Mouse (Mus musculus) liver, embryonic 14.5 days (tissue): ENCODE results near the gene Ttll6.

Source experiments
- CTCF ChIP-seq: IDR thresholded peaks from 2 replicates; pipeline ENCODE4 v1.5.1; 2016; ENCODE audit warnings: antibody characterized with exemption, low read depth, control low read depth
- EP300 ChIP-seq: IDR thresholded peaks from 2 replicates; pipeline ENCODE4 v1.6.1; 2016; ENCODE audit warnings: antibody characterized with exemption, low read depth

GRCm38 (mm10) chr11:96194961-96195640 is 61.5 kb downstream of the Ttll6 start:
- TF ChIP-seq CTCF (no peak), EP300 (no peak)
